Mouse (Mus musculus): ENCODE data around the gene Rgs3.

- TF ChIP-seq CTCF (IDR thresholded peaks at IDR 0.05; ENCODE audit: low read depth) (no peak), EP300 (IDR thresholded peaks at IDR 0.05; ENCODE audit: low read depth) (no peak)
Measured at GRCm38 (mm10) chr4:62568359-62568758, 8.7 kb downstream of the Rgs3 start.

Data from liver, postnatal 0 days (tissue).